Mouse (Mus musculus) liver, postnatal 0 days (tissue): ENCODE data around the gene Wt1. TPM values are rescaled to one million over a fixed set of nuclear protein-coding genes. Genes with fewer than 3 reads are reported as not detected.
A peak's percentile ranks its signal among the peaks of the same experiment; 100 is the strongest.

Experiments
- ATAC-seq: fragments of 200-750 bp; cut with Nextera tagmentation; 2 replicates; pipeline ENCODE4 v1.8.0; 2017; ENCODE audit warnings: mild to moderate bottlenecking, moderate library complexity
- DNase-seq: peaks from one replicate; pipeline ENCODE4 v3.0.0-alpha.2; 2016
- H3K27ac ChIP-seq: fragments of 300-500 bp; sonication (generic); 2 replicates; pipeline ENCODE4 v1.5.1; 2014; ENCODE audit warnings: antibody characterized with exemption, moderate library complexity, mild to moderate bottlenecking, low read depth
- H3K27me3 ChIP-seq: fragments of 300-500 bp; sonication (generic); 2 replicates; pipeline ENCODE4 v1.6.1; 2014; ENCODE audit warnings: low read length, control low read depth, mixed read lengths; ENCODE audit not compliant: insufficient read depth
- H3K36me3 ChIP-seq: fragments of 300-500 bp; sonication (generic); replicated peaks from 2 replicates; pipeline ENCODE4 v1.6.1; 2014; ENCODE audit warnings: mild to moderate bottlenecking, control low read depth, low read length, moderate library complexity, mixed read lengths; ENCODE audit not compliant: insufficient read depth
- H3K4me1 ChIP-seq: fragments of 300-500 bp; sonication (generic); 2 replicates; pipeline ENCODE4 v1.6.1; 2014; ENCODE audit warnings: antibody characterized with exemption, mild to moderate bottlenecking, control low read depth; ENCODE audit not compliant: insufficient read depth
- H3K4me2 ChIP-seq: fragments of 300-500 bp; sonication (generic); 2 replicates; pipeline ENCODE4 v1.6.1; 2014; ENCODE audit warnings: low read depth, mild to moderate bottlenecking, low read length, moderate library complexity, mixed read lengths
- H3K4me3 ChIP-seq: fragments of 300-500 bp; sonication (generic); 2 replicates; pipeline ENCODE4 v1.5.1; 2014; ENCODE audit warnings: low read depth, low read length
- H3K9ac ChIP-seq: fragments of 300-500 bp; sonication (generic); replicated peaks from 2 replicates; pipeline ENCODE4 v1.6.1; 2014; ENCODE audit warnings: mild to moderate bottlenecking, moderate library complexity
- H3K9me3 ChIP-seq: fragments of 300-500 bp; sonication (generic); 2 replicates; pipeline ENCODE4 v1.6.1; 2016; ENCODE audit warnings: mild to moderate bottlenecking, control low read depth, low read length, mixed read lengths
- CTCF ChIP-seq: sonication (generic); IDR thresholded peaks from 2 replicates; pipeline ENCODE4 v1.5.1; 2016; ENCODE audit warnings: antibody characterized with exemption, low read depth
- EP300 ChIP-seq: IDR thresholded peaks from 2 replicates; pipeline ENCODE4 v1.6.1; 2016; ENCODE audit warnings: antibody characterized with exemption, low read depth, mild to moderate bottlenecking
- WGBS: fragments of 180-500 bp; shearing (Covaris S2); extraction: QIAGEN DNeasy Blood & Tissue Kit; methylation state at CpG from one replicate; pipeline ENCODE4 v1.1.7; 2014; ENCODE audit not compliant: insufficient replicate concordance; 5-methylcytosine and 5-hydroxymethylcytosine counted together
- polyA plus RNA-seq: library from polyadenylated mRNA; unstranded; fragments of >200 nt; fragmentation: Nextera tagmentation; extraction: Ambion mirVana; gene quantifications from 2 replicates; pipeline ENCODE4 v1.2.1, GENCODE M21; 2015

Wt1 gene
- polyA plus RNA-seq, 1 experiment from 2014 or later: 0.86 TPM

DNA sequence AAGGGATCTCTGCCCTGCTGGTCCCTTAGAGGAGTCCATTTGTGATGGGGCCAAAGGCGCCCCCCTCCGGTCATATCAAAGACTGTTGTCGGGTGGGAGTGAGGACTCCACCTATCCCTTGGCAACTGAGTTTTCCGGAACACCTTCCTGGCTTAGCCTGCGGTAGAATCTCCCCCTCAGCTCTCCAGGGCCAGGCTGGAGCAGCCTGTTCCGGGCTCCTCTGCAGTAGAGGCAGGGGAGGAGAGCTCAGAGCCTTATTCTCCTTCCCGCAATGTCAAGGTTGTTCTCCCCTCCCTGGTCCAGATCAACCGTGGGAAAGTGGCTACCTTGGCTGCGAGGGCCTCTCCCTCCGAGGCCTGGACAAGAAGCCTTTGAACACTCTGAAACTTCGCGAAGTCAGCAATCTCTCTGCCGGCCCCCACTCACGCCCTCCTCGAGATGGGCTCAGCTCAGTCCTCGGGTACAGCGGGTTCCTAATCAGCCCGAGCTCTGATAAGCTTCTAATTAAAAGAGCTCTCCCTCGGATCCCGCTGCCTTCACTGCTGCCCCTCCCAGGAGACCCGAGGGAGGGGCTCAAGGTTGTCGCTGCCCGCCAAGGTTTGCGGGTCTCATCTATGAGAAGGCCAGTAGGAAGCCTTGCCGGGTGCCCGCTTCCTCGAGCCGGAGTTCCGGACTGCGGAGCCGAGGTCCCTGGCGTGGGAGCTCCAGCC, 4.2 kb downstream of the Wt1 start:
- 1% methylated on average over 32 of the region's 32 CpGs for WGBS
- Histone ChIP-seq H3K4me2 (no peak overlapping the region), H3K27me3 (peaks cover 100% of the 10 kb centered on the region), H3K36me3 (no peaks in the 10 kb centered on the region), H3K4me1 (peaks cover 11% of the 10 kb centered on the region), H3K27ac (no peak overlapping the region), H3K4me3 (peak overlapping the region; percentile 7; the same call in 1 of the 2 replicates), H3K9me3 (no peaks in the 10 kb centered on the region), H3K9ac (no peak overlapping the region)
- ATAC-seq (0 out of 2 replicates have a peak, but pooled peaks have one; percentile 13), DNase-seq (no peak)
- TF ChIP-seq EP300: no peak
- peak; percentile 16; the same call in 1 of the 2 replicates for TF ChIP-seq CTCF

DNA sequence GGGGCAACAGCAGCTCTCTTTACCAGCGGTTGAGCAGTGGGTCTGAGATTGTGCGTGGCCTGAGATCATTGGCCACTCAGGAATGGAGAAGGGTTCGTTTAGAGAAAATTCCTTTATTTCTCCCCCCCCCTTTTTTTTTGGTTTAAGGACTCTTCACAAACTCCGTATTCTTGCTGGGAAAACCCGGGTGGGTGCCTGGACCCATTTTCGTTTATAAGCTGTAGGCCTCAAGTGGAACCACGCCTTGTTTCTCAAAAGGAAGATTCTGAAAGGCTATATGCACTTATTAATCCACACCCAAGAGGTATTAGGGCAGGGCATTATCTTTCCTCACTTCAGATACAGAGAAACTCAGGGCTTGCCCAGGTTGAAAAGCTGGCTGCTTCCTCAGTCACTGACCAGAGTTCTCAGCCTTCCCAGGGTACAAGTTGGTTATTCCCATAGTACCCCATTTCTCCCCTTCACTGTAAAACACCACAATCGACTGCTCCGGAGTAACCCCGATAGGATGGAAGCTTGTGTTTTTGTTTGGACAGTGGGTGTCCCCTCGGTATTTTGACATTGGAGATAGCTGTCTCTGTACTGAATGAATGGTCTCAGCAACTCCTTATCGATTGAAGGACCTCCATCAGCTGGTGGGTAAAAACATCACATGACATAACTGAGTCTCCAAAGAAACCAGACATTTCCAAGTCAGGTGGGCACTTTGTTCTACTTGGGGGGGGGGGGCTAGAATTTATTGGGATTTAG, 4.9 kb downstream of the Wt1 start:
- H3K4me3 ChIP-seq: 0 out of 2 replicates have a peak overlapping the region, but pooled peaks have one; percentile 7
- ATAC-seq: no peak

DNA sequence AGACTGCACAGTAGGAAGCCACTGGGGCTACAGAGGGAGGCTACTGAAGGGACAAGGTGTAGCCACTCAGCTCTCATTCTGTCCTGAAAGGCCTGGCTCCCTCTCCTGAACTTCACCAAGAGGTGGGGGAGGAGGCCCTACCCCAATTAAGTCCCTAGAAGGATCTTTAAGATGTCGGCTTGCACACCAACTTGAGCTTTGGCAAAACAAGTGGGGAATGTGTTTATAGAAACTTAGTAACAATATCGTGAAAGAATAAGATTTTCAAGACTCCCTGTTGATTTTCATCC, 5.4 kb downstream of the Wt1 start:
- WGBS: 12% methylated on average over 2 of the region's 2 CpGs
- H3K36me3 ChIP-seq: no peaks in the 10 kb centered on the region
- H3K9me3 ChIP-seq: no peaks in the 10 kb centered on the region
- ATAC-seq (no peak), DNase-seq (no peak)
- H3K4me2 ChIP-seq: no peak overlapping the region
- no peak overlapping the region for H3K9ac ChIP-seq
- peaks cover 98% of the 10 kb centered on the region for H3K27me3 ChIP-seq
- TF ChIP-seq EP300 (no peak), CTCF (no peak)
- peaks cover 9% of the 10 kb centered on the region for H3K4me1 ChIP-seq
- H3K4me3 ChIP-seq: no peak overlapping the region
- H3K27ac ChIP-seq: no peak overlapping the region

More for the DNA sequence above, 4.9 kb downstream of the Wt1 start:
- no peak for DNase-seq
- H3K9ac ChIP-seq: no peak overlapping the region
- 10% methylated on average over 12 of the region's 12 CpGs for whole genome bisulfite sequencing
- peaks cover 11% of the 10 kb centered on the region for H3K4me1 ChIP-seq
- H3K36me3 ChIP-seq: no peaks in the 10 kb centered on the region
- no peak overlapping the region for H3K4me2 ChIP-seq
- peaks cover 98% of the 10 kb centered on the region for H3K27me3 ChIP-seq
- H3K27ac ChIP-seq: no peak overlapping the region
- no peaks in the 10 kb centered on the region for H3K9me3 ChIP-seq
- TF ChIP-seq EP300 (no peak), CTCF (no peak)

DNA sequence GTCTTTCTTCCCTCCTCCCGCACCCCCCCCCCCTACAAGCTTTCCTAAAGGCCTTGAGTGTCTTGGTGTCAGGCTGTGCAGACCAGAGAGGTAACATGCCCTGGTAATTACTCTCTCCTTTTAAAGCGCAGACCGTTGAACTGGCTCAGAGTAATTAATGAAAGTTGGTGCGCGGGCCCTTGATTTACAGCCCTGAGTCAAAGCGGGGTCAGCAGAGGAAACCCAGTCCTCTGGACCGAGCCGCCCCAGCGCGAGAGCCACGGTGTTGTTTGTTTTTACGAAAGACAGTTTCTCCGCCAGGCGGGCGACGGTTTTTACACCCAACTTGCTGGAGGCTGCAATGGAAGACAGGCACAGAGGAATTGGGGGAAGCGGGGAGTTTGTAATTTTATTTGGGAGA, 6.0 kb downstream of the Wt1 start:
- no peak for DNase-seq
- H3K4me2 ChIP-seq: no peak overlapping the region
- no peak overlapping the region for H3K4me3 ChIP-seq
- H3K9ac ChIP-seq: no peak overlapping the region
- ATAC-seq: no peak
- TF ChIP-seq CTCF (no peak), EP300 (no peak)
- no peaks in the 10 kb centered on the region for H3K9me3 ChIP-seq
- H3K27ac ChIP-seq: no peak overlapping the region
- H3K36me3 ChIP-seq: no peaks in the 10 kb centered on the region
- H3K4me1 ChIP-seq: peaks cover 4% of the 10 kb centered on the region
- H3K27me3 ChIP-seq: peaks cover 95% of the 10 kb centered on the region
- 4% methylated on average over 16 of the region's 17 CpGs for WGBS

DNA sequence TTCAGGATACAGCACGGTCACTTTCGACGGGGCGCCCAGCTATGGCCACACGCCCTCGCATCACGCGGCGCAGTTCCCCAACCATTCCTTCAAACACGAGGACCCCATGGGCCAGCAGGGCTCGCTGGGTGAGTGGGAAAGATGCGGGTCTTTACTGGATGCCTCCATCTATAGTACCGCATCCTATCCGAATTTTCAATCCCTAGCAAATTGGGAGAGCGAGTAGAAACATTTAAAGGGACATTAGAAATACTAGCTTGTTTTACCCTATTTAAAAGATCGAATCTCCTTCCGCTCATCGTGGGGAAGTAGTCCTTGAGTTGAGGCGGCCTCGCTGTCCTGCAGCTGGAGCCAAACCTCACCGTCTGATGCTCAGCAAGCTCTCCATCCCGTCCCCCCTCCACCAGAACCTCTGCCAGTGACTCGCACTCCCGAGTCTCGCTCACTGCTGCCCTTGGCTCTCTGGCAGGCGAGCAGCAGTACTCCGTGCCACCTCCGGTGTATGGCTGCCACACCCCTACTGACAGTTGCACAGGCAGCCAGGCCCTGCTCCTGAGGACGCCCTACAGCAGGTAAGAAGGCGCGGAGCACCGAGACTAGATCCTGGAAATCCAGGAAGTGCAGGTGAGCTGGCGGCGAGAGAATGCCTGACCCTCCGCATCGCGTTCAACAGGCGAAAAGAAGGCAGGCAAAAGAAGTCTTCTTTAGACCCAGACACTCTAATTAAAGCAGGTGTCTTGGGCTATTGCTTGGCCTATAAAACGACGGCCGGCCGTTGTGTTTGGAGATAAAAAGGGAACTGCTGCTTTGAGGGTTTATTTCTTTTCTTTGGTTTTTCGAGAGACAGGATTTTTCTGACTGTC, 6.8 kb downstream of the Wt1 start:
- Histone ChIP-seq H3K4me2 (no peak overlapping the region), H3K4me1 (peaks cover 3% of the 10 kb centered on the region; the same call in 1 of the 2 replicates), H3K27me3 (peaks cover 86% of the 10 kb centered on the region), H3K9ac (no peak overlapping the region), H3K27ac (no peak overlapping the region), H3K4me3 (no peak overlapping the region), H3K9me3 (no peaks in the 10 kb centered on the region), H3K36me3 (no peaks in the 10 kb centered on the region)
- DNase-seq: no peak
- no peak for ATAC-seq
- 6% methylated on average over 42 of the region's 43 CpGs for WGBS
- no peak for TF ChIP-seq CTCF
- TF ChIP-seq EP300: no peak

DNA sequence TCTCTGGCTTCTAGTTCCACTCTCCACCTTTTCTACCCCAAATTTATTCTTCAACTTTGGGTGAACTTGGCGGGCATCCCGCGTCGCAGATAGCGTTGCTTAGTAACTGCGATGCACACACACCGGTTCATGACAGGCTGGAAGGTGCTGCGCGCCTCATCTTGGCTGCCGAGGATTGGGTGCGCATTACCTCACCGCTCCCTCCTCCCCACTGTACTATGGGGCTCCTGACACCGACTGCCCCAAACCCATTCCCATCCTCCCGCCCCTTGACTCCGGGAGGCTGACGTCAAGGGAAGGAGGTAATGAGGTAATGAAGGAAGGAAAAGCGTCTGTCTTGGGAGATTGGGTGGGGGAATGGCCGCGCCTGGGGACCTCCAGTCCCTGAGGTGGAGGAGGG, 8.0 kb downstream of the Wt1 start:
- H3K27me3 ChIP-seq: peaks cover 75% of the 10 kb centered on the region
- DNase-seq (no peak), ATAC-seq (peak; percentile 35; the same call in 1 of the 2 replicates)

More for the DNA sequence above, 8.0 kb downstream of the Wt1 start:
- no peaks in the 10 kb centered on the region for H3K4me1 ChIP-seq
- no peak overlapping the region for H3K4me2 ChIP-seq
- WGBS: 3% methylated on average over 19 of the region's 19 CpGs
- no peak overlapping the region for H3K27ac ChIP-seq
- H3K9me3 ChIP-seq: no peaks in the 10 kb centered on the region
- H3K4me3 ChIP-seq: no peak overlapping the region
- TF ChIP-seq CTCF (no peak), EP300 (no peak)
- no peaks in the 10 kb centered on the region for H3K36me3 ChIP-seq
- no peak overlapping the region for H3K9ac ChIP-seq
